Mouse (Mus musculus) 3T3-L1 (cell line): ENCODE measurements at regions not wholly inside any gene's neighbourhood (a gene's known extent, or its start where the extent isn't known, plus 50 kb on each side); places are given as distances from the start of the nearest gene placed in this dataset.

Source experiments
- DNase-seq: peaks from one replicate; pipeline ENCODE4 v3.0.0-alpha.2; 2015; ENCODE audit warnings: low read depth, low spot score

DNA sequence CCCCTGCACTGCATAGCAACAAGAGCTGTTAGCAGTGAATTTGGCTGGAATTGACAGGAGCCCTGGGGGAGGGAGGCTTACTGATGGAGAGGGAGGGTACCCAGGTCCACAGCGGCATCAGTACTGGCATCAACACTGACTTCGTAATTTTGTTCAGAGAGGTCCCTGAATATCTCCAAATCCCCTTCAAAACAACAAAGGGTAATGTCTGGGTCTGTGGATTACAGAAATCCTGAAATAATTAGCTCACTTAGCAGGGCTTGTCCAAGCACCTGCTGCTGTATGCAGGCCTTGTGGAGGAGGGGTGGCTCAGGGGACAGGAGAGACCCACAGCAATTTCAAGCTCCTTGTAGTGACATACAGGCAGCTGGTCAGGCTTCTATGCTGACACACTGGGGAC is 369.6 kb downstream of the Eipr1 start:
- no peak for DNase-seq

DNA sequence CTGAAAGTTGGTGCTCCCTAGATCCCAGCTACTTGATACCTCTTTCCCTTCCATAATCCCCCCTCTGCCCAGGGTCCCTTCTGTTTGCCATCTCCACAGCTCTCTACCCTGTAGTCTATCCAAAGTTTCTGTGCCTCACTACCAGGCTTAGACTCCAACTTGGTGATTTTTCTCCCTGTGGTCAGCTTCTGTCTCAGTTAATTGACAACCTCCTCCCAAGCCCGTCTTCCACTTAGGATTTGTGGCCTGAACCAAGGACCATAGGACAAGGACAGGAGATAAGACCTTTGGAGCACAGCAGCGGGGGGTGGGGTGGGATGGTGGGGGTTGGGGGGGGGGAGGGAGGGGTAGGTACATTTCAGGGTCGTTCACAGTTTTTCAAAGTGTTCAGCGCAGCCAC is 371.3 kb downstream of the Eipr1 start:
- no peak for DNase-seq

DNA sequence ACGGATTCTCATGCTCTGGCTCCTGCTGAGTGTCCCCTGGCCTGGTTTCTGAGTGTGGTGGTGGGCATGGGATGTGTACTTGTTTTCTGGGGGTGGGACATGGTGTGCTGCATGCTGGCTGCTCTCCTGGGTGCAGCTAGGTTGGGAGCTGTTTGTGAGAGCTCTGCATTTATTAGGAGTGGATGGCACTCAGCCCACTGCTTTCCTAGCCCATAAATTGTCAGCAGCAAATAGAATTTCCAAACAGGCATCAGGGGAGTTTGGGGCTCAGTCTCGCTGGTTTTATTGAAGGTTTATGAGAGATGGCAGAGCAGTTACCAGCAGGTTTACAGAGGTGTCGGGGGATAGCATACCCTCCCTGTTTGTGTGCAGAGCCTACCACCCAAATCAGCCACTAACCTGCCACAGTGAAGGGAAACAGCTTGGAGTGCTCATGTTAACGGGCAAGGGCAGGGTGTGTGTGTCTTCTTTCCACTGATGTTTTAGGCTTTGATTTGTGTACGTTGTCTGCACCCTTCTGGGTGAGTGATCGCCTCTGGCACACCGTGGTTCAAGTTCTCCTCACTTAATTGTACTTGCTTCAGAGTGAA is 372.6 kb downstream of the Eipr1 start:
- DNase-seq: no peak

DNA sequence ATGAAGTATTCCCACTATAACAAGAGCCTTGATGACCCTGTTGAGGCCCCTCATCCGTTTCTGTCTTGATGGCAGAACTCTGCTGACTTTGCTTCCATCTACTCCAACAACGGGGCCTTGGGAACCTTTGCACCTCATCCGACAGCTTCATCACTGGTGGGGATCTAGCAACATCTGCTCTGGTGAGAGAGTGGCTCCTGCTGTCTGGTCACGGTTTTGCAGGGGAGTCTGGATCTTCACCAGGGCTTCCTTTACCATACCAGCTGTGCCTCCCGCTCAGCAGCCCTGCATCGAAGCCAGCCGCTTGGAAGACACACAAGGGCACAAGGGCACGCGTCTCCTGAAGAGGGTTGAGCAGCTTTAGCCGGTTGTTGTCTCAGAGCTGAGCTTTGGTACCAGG is 377.2 kb downstream of the Eipr1 start:
- peak; percentile 26 for DNase-seq

- DNase-seq: no peak
These were observed 377.7 kb downstream of the Eipr1 start for GRCm38 (mm10) chr12:29129331-29129730.

DNA sequence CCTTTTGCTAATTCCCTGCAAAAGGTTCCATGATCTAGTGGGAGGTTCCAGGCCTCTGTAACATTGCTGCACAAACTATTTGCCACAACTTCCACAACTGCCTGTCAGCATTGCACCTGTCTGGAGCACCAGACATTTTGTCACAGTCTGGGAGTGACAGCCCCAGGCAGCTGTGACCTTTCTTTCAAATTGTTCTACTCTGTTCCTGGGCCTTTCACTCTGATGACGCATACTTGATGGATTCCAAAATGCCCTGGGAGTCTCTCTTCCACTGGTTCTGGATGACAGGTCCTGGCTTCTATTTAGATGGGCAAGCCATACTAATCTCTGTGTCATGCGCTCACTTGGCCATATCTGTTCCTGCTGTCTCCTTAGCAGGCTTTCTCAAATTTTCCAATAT is 382.7 kb downstream of the Eipr1 start:
- no peak for DNase-seq

DNA sequence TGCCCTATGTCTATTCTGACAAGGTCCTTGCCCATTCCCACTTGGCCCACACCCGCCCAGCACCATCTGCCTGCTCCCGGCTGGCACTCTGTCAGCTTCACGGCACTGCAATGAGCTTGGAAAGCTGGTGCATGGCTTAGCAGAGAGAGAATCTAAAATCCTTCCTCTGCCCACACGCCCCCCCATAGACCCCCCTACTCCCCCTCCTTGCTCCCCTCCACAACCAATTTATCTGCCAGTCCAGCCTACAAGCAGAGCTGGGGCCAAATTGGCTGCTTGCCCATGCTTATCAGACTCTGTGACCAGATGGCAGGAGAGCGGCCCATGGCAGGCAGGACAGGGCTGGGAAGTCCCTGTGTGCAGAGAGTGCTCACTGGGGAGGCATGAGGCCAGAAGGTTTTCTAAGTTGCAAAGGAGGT is 385.3 kb downstream of the Eipr1 start:
- no peak for DNase-seq

GRCm38 (mm10) chr12:29137455-29137854 is 385.9 kb downstream of the Eipr1 start:
- DNase-seq: no peak

- DNase-seq: no peak
These were observed 387.6 kb upstream of the Myt1l start for GRCm38 (mm10) chr12:29140576-29140975.

- no peak for DNase-seq
These were observed 387.1 kb upstream of the Myt1l start for GRCm38 (mm10) chr12:29141132-29141531.

DNA sequence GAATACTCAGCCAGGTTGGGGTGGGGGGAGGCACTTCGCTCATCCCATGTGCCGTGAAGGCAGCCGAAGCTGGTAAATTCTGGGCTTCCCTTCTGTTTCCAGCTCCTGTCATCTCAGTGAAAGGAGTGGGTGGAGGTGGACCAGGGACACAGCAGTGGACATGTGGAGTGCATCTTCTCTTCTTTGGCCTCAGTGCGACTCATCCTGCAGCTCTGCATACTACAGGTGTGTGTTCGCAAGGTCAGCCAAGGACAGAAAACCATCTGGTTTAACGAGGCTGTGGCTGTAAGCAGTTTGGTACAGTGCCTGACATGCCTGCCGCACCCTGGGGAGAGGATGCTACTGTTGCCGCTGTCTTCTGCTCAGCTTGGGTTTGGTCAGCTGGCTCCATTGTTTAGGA is 386.3 kb upstream of the Myt1l start:
- DNase-seq: no peak

DNA sequence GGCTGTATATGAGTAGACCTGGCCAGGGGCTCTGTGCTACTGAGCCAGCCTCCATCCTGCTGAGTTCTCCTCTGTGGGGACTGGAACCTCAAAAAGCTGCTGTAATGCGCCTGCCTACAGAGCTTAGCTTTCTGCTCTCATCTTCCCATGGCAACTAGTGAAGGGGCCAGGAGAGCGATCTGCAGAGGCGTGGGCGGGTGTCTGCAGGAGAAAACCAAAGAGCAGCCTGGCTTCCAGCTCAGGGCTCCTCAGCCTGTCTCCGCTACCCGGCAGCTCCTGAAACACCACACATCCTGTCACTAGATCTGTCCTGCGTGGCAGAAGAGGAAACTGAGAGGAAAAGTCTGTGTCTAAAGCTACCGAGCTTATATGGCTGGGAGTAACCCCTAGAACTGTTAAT is 384.9 kb upstream of the Myt1l start:
- DNase-seq: no peak

GRCm38 (mm10) chr12:29160920-29161319 is 367.3 kb upstream of the Myt1l start:
- no peak for DNase-seq

- no peak for DNase-seq
These were observed 366.6 kb upstream of the Myt1l start for GRCm38 (mm10) chr12:29161546-29161945.

GRCm38 (mm10) chr12:29164701-29165100 is 363.5 kb upstream of the Myt1l start:
- no peak for DNase-seq

GRCm38 (mm10) chr12:29166316-29166715 is 361.9 kb upstream of the Myt1l start:
- no peak for DNase-seq

DNA sequence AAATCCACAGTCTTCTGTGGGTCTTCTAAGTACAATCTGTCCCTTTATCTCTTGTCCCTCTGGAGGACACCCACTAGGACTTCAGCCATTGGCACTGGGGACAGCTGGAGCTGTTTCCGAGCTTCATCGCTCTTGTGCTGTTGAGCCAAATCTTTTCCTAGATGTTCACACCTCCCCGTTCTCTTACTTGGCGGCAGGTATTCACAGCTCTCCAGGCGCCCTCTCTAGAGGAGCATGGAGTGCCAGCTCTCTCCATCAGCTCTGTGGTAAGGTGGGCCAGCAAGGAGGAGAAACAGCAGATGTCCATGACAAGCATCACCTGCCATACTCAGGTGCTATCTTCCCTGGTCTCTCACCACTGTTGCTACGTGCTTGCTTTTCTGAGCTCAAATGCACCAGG is 360.3 kb upstream of the Myt1l start:
- no peak for DNase-seq

- DNase-seq: no peak
These were observed 352.3 kb upstream of the Myt1l start for GRCm38 (mm10) chr12:29175698-29176440.

DNA sequence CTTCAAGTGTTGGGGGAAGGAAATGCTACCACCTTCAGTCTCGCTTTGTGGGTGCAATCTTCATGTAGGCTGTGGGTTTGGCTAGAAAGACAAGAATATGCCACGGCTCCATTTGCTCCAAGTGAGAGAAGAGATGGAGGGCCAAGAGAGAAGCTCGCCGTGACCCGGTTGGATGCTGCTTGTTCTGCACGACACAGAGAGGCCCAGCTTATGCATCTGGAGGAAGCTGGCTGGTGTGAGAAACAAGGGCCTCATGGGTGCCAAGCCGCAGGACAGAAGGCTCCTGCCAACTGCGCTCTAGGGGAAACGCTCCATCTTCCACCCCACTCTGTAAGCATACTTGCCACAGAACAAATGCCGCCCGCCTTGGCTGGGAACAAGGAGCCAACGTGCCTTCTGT is 351.0 kb upstream of the Myt1l start:
- no peak for DNase-seq

DNA sequence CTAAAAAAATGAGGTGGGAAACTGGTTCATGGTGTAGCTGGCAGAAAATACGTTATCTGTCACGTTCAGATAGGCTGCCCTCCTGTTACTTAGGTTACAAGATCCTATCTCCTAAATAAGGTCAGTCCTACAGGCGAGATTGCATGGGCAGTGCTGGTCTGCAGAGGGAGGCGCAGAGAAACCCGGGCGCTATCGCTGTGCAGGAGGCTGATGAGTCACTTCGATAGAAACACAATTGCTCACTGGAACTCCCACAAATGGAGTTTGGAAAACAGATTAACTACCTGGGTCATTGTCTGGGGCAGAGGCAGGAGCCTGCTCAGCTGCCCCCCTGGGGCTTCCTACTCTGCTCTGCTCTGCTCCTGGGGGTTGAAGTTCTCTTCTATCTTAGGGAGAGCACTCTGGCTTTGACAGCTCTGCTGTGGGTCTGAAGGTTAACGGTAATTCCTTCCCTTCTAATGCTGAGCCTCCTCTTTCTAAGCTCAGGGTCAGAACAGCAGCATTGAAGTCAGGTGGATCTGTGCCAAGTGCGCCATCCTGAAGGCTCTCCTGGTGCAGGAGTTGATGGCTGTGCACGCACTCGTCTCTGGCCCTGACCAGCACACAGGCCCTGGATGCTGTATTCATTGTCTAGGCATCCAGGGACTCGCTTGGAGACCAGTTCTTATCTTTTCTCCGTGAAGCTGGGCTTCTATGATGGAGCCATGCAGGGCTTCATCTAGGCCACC is 349.9 kb upstream of the Myt1l start:
- DNase-seq: peak; percentile 4

DNA sequence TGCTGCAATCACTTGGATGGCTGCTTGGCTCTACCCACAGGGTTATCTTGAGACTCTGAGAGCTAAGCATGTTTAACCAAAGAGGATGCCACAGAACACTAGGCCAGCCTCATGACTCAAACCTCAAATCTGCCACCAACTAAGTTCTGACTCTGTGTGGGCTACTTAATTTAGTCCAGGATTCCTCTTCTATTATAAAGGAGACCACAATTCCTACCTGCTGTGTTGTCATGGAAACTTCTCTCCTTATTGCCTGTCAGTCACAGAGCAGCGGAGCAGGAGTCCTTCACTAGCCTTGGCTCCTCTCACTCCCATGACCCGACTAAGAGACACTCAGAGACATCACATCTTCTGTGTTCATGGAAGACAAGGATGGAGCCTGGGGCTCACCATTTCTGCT is 348.8 kb upstream of the Myt1l start:
- DNase-seq: no peak

GRCm38 (mm10) chr12:29180576-29180975 is 347.6 kb upstream of the Myt1l start:
- no peak for DNase-seq

GRCm38 (mm10) chr12:29187619-29188018 is 340.6 kb upstream of the Myt1l start:
- no peak for DNase-seq
